ENCODE assay signal across 8 mouse cellular contexts in genomic region chr5:120605241-120605661, GRCm38 (mm10). TPM values are rescaled to one million over a fixed set of nuclear protein-coding genes. Genes with fewer than 3 reads are reported as not detected.
DNase-seq lines count a peak whose midpoint lies in the region; ATAC-seq and TF ChIP-seq lines count a peak whose summit lies in the region.

No protein-coding gene starts in this region.

- no peak for TF ChIP-seq CTCF in liver, postnatal 0 days (IDR thresholded peaks at IDR 0.05; ENCODE audit: low read depth)

- H3K27me3 ChIP-seq in heart, embryonic 10.5 days (ENCODE audit: insufficient read depth, poor library complexity, severe bottlenecking), result peaks cover 32% of the 10 kb centered on the region
- no peaks in the 10 kb centered on the region for H3K27me3 ChIP-seq in forebrain, embryonic 15.5 days
- H3K27me3 ChIP-seq in liver, postnatal 0 days (ENCODE audit: insufficient read depth, low read length), result no peaks in the 10 kb centered on the region

- DNase-seq in heart, embryonic 10.5 days (ENCODE audit: low spot score), result no peak
- no peak for DNase-seq in heart, postnatal 36 days
- no peak for DNase-seq in ES-E14 (ENCODE audit: low read depth, low spot score)
- no peak for DNase-seq in liver, postnatal 0 days
- no peak for DNase-seq in ovary, postnatal 14 days (ENCODE audit: low spot score)
- no peak for DNase-seq in left cerebral cortex, adult 11 months (ENCODE audit: low spot score)
- DNase-seq in gastrocnemius, postnatal 14 days, result no peak

- H3K9me3 ChIP-seq in heart, embryonic 10.5 days, result no peaks in the 10 kb centered on the region
- H3K9me3 ChIP-seq in ES-E14 (ENCODE audit: control insufficient read depth, insufficient read depth, low read depth, low read length), result no peaks in the 10 kb centered on the region
- H3K9me3 ChIP-seq in forebrain, embryonic 15.5 days, result no peaks in the 10 kb centered on the region
- no peaks in the 10 kb centered on the region for H3K9me3 ChIP-seq in liver, postnatal 0 days (ENCODE audit: low read length)

- H3K4me3 ChIP-seq in heart, embryonic 10.5 days, result peak overlapping the region; percentile 50
- peak overlapping the region; percentile 23 to 64; a peak in 3 of 4 replicates for H3K4me3 ChIP-seq in ES-E14 (ENCODE audit: insufficient read depth in 1 of 2, low read depth in 1 of 2, low read length in 2 of 2, poor library complexity in 1 of 2, severe bottlenecking in 1 of 2)
- peak overlapping the region; percentile 38 for H3K4me3 ChIP-seq in forebrain, embryonic 15.5 days
- H3K4me3 ChIP-seq in liver, postnatal 0 days (ENCODE audit: low read depth, low read length), result peak overlapping the region; percentile 21

- H3K36me3 ChIP-seq in heart, embryonic 10.5 days, result peaks cover 20% of the 10 kb centered on the region
- H3K36me3 ChIP-seq in ES-E14 (ENCODE audit: control insufficient read depth, insufficient read depth, low read length, poor library complexity, severe bottlenecking), result peaks cover 15% of the 10 kb centered on the region; the same call in 1 of the 2 replicates
- no peaks in the 10 kb centered on the region; the same call in 1 of the 2 replicates for H3K36me3 ChIP-seq in forebrain, embryonic 15.5 days
- H3K36me3 ChIP-seq in liver, postnatal 0 days (replicated peaks; ENCODE audit: insufficient read depth, low read length), result no peaks in the 10 kb centered on the region

- H3K4me2 ChIP-seq in forebrain, embryonic 15.5 days (replicated peaks), result peak overlapping the region; percentile 70
- peak overlapping the region; percentile 63 for H3K4me2 ChIP-seq in liver, postnatal 0 days (ENCODE audit: low read depth, low read length)

- no peak for TF ChIP-seq EP300 in liver, postnatal 0 days (IDR thresholded peaks at IDR 0.05; ENCODE audit: low read depth)

- in situ Hi-C loops in ES-E14 (cut with MboI; ENCODE audit: low sequenced_read_pairs in 2 of 2, unreplicated experiment in 2 of 2), result no loop called here

- under 1% methylated on average over 10 of the region's 10 CpGs for WGBS in heart, embryonic 10.5 days
- 3% methylated on average over 10 of the region's 10 CpGs for WGBS in forebrain, embryonic 15.5 days
- whole genome bisulfite sequencing in liver, postnatal 0 days (ENCODE audit: insufficient replicate concordance), result 7% methylated on average over 10 of the region's 10 CpGs

- H3K4me1 ChIP-seq in heart, embryonic 10.5 days, result peaks cover 23% of the 10 kb centered on the region
- H3K4me1 ChIP-seq in ES-E14 (ENCODE audit: control insufficient read depth in 2 of 2, insufficient read depth in 2 of 2, low read length in 2 of 2, poor library complexity in 1 of 2), result peaks cover 6 to 16% of the 10 kb centered on the region in 2 experiments; a peak in 3 of 4 replicates
- H3K4me1 ChIP-seq in forebrain, embryonic 15.5 days, result peaks cover 17% of the 10 kb centered on the region
- H3K4me1 ChIP-seq in liver, postnatal 0 days (ENCODE audit: insufficient read depth), result peaks cover 9% of the 10 kb centered on the region

- H3K9ac ChIP-seq in ES-E14 (ENCODE audit: insufficient read depth, low read depth, low read length, poor library complexity, severe bottlenecking), result peak overlapping the region; percentile 73; the same call in 1 of the 2 replicates
- peak overlapping the region; percentile 49 for H3K9ac ChIP-seq in forebrain, embryonic 15.5 days (replicated peaks)
- H3K9ac ChIP-seq in liver, postnatal 0 days (replicated peaks), result peak overlapping the region; percentile 31; the same call in 1 of the 2 replicates

- intact Hi-C loops in heart, postnatal 36 days (cut with DNase I), result loop anchor here (1.0 to 10.0 kb wide), 4 partner anchors 76 to 460 kb away; no protein-coding TSS in a partner anchor
- intact Hi-C loops in gastrocnemius, postnatal 14 days (cut with DNase I; ENCODE audit: low total_unique reads), result loop anchor here (5.0 kb wide), 1 partner anchor 98 kb away; no protein-coding TSS in a partner anchor

- peak overlapping the region; percentile 62 for H3K27ac ChIP-seq in heart, embryonic 10.5 days
- H3K27ac ChIP-seq in ES-E14 (ENCODE audit: insufficient read depth, low read depth, low read length, poor library complexity, severe bottlenecking), result peak overlapping the region; percentile 52; the same call in 1 of the 2 replicates
- H3K27ac ChIP-seq in forebrain, embryonic 15.5 days (replicated peaks), result peak overlapping the region; percentile 72
- 0 out of 2 replicates have a peak overlapping the region, but pooled peaks have one; percentile 19 for H3K27ac ChIP-seq in liver, postnatal 0 days (ENCODE audit: low read depth)

- ATAC-seq in forebrain, embryonic 15.5 days (replicated peaks), result peak; percentile 71
- ATAC-seq in liver, postnatal 0 days, result peak; percentile 54

TF ChIP-seq in ES-E14, 5 proteins besides CTCF, POLR2A, EP300 and RAD21:
- TF ChIP-seq ZC3H11A (IDR thresholded peaks at IDR 0.05; ENCODE audit: borderline replicate concordance, low read depth, low read length) (no peak), MAFK (IDR thresholded peaks at IDR 0.05; ENCODE audit: insufficient read depth, low read depth, low read length) (no peak), HCFC1 (IDR thresholded peaks at IDR 0.05; ENCODE audit: borderline replicate concordance, insufficient read depth, low read length) (no peak), CHD2 (IDR thresholded peaks at IDR 0.05; ENCODE audit: low read depth, low read length) (no peak), ZNF384 (IDR thresholded peaks at IDR 0.05; ENCODE audit: low read depth, low read length) (no peak)
TF ChIP-seq in ES-E14: peak in this region for 0.

RNA-seq across cellular contexts. Expression of gene Rita1, which starts 7.1 kb away (rescaled TPM):
- 11.0 and 11.2 TPM in 2 replicates for polyA plus RNA-seq in heart, embryonic 10.5 days (2016; fragmentation: Nextera tagmentation; extraction: Ambion mirVana)
- total RNA-seq in heart, postnatal 36 days (2021), result 10 to 100 TPM; 15.0 to 17.1 TPM
- total RNA-seq in ES-E14 (2012; rRNA removed), result 20.6 and 23.7 TPM in 2 replicates
- 22.4 and 23.0 TPM in 2 replicates for polyA plus RNA-seq in forebrain, embryonic 15.5 days (2015; fragmentation: Nextera tagmentation; extraction: Ambion mirVana)
- polyA plus RNA-seq in liver, postnatal 0 days (2015; fragmentation: Nextera tagmentation; extraction: Ambion mirVana), result 3.1 and 3.4 TPM in 2 replicates
- 1 to 10 TPM; 4.3 to 5.3 TPM for total RNA-seq in gastrocnemius, postnatal 14 days (2021)

RNA-seq across cellular contexts. Expression of gene Ddx54, which starts 7.3 kb away (rescaled TPM):
- polyA plus RNA-seq in heart, embryonic 10.5 days (2016; fragmentation: Nextera tagmentation; extraction: Ambion mirVana), result 47.1 and 49.4 TPM in 2 replicates
- total RNA-seq in heart, postnatal 36 days (2021), result 10 to 100 TPM; 22.2 to 24.3 TPM
- 90.7 and 108 TPM in 2 replicates for total RNA-seq in ES-E14 (2012; rRNA removed)
- polyA plus RNA-seq in forebrain, embryonic 15.5 days (2015; fragmentation: Nextera tagmentation; extraction: Ambion mirVana), result 46.9 and 49.0 TPM in 2 replicates
- 14.0 and 15.1 TPM in 2 replicates for polyA plus RNA-seq in liver, postnatal 0 days (2015; fragmentation: Nextera tagmentation; extraction: Ambion mirVana)
- 10 to 100 TPM; 20.1 to 22.3 TPM for total RNA-seq in gastrocnemius, postnatal 14 days (2021)

RNA-seq across cellular contexts. Expression of gene Iqcd, which starts 16.4 kb away (rescaled TPM):
- polyA plus RNA-seq in heart, embryonic 10.5 days (2016; fragmentation: Nextera tagmentation; extraction: Ambion mirVana), result 0.15 and 0.24 TPM in 2 replicates
- not detected for total RNA-seq in heart, postnatal 36 days (2021)
- total RNA-seq in ES-E14 (2012; rRNA removed), result 0.16 TPM in 1 of 2 replicates, not detected in the other
- polyA plus RNA-seq in forebrain, embryonic 15.5 days (2015; fragmentation: Nextera tagmentation; extraction: Ambion mirVana), result 1.5 and 2.1 TPM in 2 replicates
- 0.75 and 0.84 TPM in 2 replicates for polyA plus RNA-seq in liver, postnatal 0 days (2015; fragmentation: Nextera tagmentation; extraction: Ambion mirVana)
- under 1 TPM in 1 of 2 experiments, not detected in 1; 0.13 TPM for total RNA-seq in gastrocnemius, postnatal 14 days (2021)

RNA-seq across cellular contexts. Expression of gene Tpcn1, which starts 16.8 kb away (rescaled TPM):
- polyA plus RNA-seq in heart, embryonic 10.5 days (2016; fragmentation: Nextera tagmentation; extraction: Ambion mirVana), result 13.0 and 21.7 TPM in 2 replicates
- 10 to 100 TPM; 32.5 to 36.0 TPM for total RNA-seq in heart, postnatal 36 days (2021)
- 14.2 and 14.9 TPM in 2 replicates for total RNA-seq in ES-E14 (2012; rRNA removed)
- 17.4 and 19.9 TPM in 2 replicates for polyA plus RNA-seq in forebrain, embryonic 15.5 days (2015; fragmentation: Nextera tagmentation; extraction: Ambion mirVana)
- 16.3 and 18.6 TPM in 2 replicates for polyA plus RNA-seq in liver, postnatal 0 days (2015; fragmentation: Nextera tagmentation; extraction: Ambion mirVana)
- 10 to 100 TPM; 47.6 to 50.9 TPM for total RNA-seq in gastrocnemius, postnatal 14 days (2021)

RNA-seq across cellular contexts. Expression of gene Cfap73, which starts 28.8 kb away (rescaled TPM):
- polyA plus RNA-seq in heart, embryonic 10.5 days (2016; fragmentation: Nextera tagmentation; extraction: Ambion mirVana), result 0.39 TPM in 1 of 2 replicates, not detected in the other
- not detected for total RNA-seq in heart, postnatal 36 days (2021)
- not detected in 2 replicates for total RNA-seq in ES-E14 (2012; rRNA removed)
- polyA plus RNA-seq in forebrain, embryonic 15.5 days (2015; fragmentation: Nextera tagmentation; extraction: Ambion mirVana), result 0.47 and 1.2 TPM in 2 replicates
- polyA plus RNA-seq in liver, postnatal 0 days (2015; fragmentation: Nextera tagmentation; extraction: Ambion mirVana), result not detected in 2 replicates
- not detected for total RNA-seq in gastrocnemius, postnatal 14 days (2021)

Comparison
In these comparisons a context has a peak if more than half of its experiments do, and no peak if none do; other contexts are left out.
1. H3K27ac ChIP-seq: peak in every context shown above with its lines; median percentile 72 in forebrain, embryonic 15.5 days; 62 in heart, embryonic 10.5 days; 52 in ES-E14; 19 in liver, postnatal 0 days.